Mouse (Mus musculus): ENCODE results near the gene Mitf.

The Mitf gene

GRCm38 (mm10) chr6:98046295-98047108 is 239.7 kb downstream of the Mitf start:
- DNase-seq (ENCODE audit: low read depth), result no peak

- DNase-seq (ENCODE audit: low read depth), result no peak
Measured at GRCm38 (mm10) chr6:98047741-98048140, 240.9 kb downstream of the Mitf start.

- no peak for DNase-seq (ENCODE audit: low read depth)
Measured at GRCm38 (mm10) chr6:98048671-98049438, 242.0 kb downstream of the Mitf start.

- DNase-seq (ENCODE audit: low read depth), result no peak
Measured at GRCm38 (mm10) chr6:98049551-98049950, 242.7 kb downstream of the Mitf start.

- DNase-seq (ENCODE audit: low read depth), result no peak
Measured at GRCm38 (mm10) chr6:98061878-98062277, 255.0 kb downstream of the Mitf start.

GRCm38 (mm10) chr6:98064926-98065325 is 258.1 kb downstream of the Mitf start:
- DNase-seq (ENCODE audit: low read depth), result no peak

GRCm38 (mm10) chr6:98066420-98066819 is 259.6 kb downstream of the Mitf start:
- no peak for DNase-seq (ENCODE audit: low read depth)

All from 416B (cell line).